Comparison of ENCODE assay signal across 22 mouse cellular contexts in genomic region chr12:113401578-113402113, GRCm38 (mm10).
DNase-seq lines count a peak whose midpoint lies in the region; ATAC-seq lines count a peak whose summit lies in the region.
"Had no signal": no experiment of that assay in that cellular context is flagged by ENCODE, and none has a peak within 500 bp of the region (broad histone marks: within the 10 kb centered on the region; RNA-seq: fewer than 3 reads in every experiment).

No protein-coding gene starts in this region.

- no peak overlapping the region for H3K27ac ChIP-seq in midbrain, embryonic 10.5 days (replicated peaks)
- H3K27ac ChIP-seq: embryonic facial prominence, embryonic 12.5 days; forebrain, embryonic 15.5 days; hindbrain, embryonic 15.5 days had no signal

- no peak for DNase-seq in frontal cortex, postnatal 25 days (ENCODE audit: low spot score in 2 of 2)
- peak; percentile 61 for DNase-seq in left cerebral cortex, adult 11 months (ENCODE audit: low spot score)
- DNase-seq in left cerebral cortex, postnatal 4 days: no peak
- peak; percentile 13 for DNase-seq in right cerebral cortex, postnatal 25 days
- no peak for DNase-seq in right cerebral cortex, postnatal 14 days
- DNase-seq in telencephalon, adult 2 months (ENCODE audit: low read depth, low spot score): peak; percentile 62
- no peak for DNase-seq in midbrain, embryonic 10.5 days (ENCODE audit: low spot score)
- DNase-seq: adrenal gland, adult 8-10 months; adrenal gland, postnatal 36 days; B cell, adult 2 months; cerebellum, adult 11 months; cerebellum, adult 8-10 months; cerebellum, postnatal 25 days; gastrocnemius, postnatal 14 days; heart, postnatal 36 days had no signal

- intact Hi-C loops in left cerebral cortex, postnatal 4 days (cut with DNase I): no loop called here

- H3K9me3 ChIP-seq in midbrain, embryonic 10.5 days (replicated peaks): peaks cover 24% of the 10 kb centered on the region
- H3K9me3 ChIP-seq: forebrain, embryonic 15.5 days; hindbrain, embryonic 15.5 days had no signal

- peak; percentile 98 for ATAC-seq in frontal cortex, adult (ENCODE audit: low TSS enrichment)
- ATAC-seq: CD4-positive, CD25-positive, alpha-beta regulatory T cell, adult 4 months; forebrain, embryonic 15.5 days had no signal

- no peak overlapping the region for H3K4me3 ChIP-seq in midbrain, embryonic 10.5 days
- H3K4me3 ChIP-seq: embryonic facial prominence, embryonic 12.5 days; forebrain, embryonic 15.5 days; heart, embryonic 12.5 days; hindbrain, embryonic 15.5 days had no signal

- no peaks in the 10 kb centered on the region for H3K4me1 ChIP-seq in midbrain, embryonic 10.5 days
- H3K4me1 ChIP-seq: embryonic facial prominence, embryonic 12.5 days; forebrain, embryonic 15.5 days; heart, embryonic 12.5 days; hindbrain, embryonic 15.5 days had no signal

- H3K27me3 ChIP-seq in midbrain, embryonic 10.5 days (ENCODE audit: low read depth, poor library complexity, severe bottlenecking): no peaks in the 10 kb centered on the region
- H3K27me3 ChIP-seq: embryonic facial prominence, embryonic 12.5 days; forebrain, embryonic 15.5 days; heart, embryonic 12.5 days; hindbrain, embryonic 15.5 days had no signal

- no peaks in the 10 kb centered on the region for H3K36me3 ChIP-seq in midbrain, embryonic 10.5 days
- H3K36me3 ChIP-seq: embryonic facial prominence, embryonic 12.5 days; forebrain, embryonic 15.5 days; G1E; heart, embryonic 12.5 days; hindbrain, embryonic 15.5 days had no signal

Comparison
In these comparisons a context has a peak if more than half of its experiments do, and no peak if none do; other contexts are left out.
1. DNase-seq: peak in left cerebral cortex, adult 11 months (single experiment), right cerebral cortex, postnatal 25 days (single experiment) and telencephalon, adult 2 months (single experiment); none in frontal cortex, postnatal 25 days (0 of 2), left cerebral cortex, postnatal 4 days (single experiment), right cerebral cortex, postnatal 14 days (single experiment) and midbrain, embryonic 10.5 days (single experiment).